Mouse (Mus musculus): ENCODE data around the gene Gps2. TPM values are rescaled to one million over a fixed set of nuclear protein-coding genes. Genes with fewer than 3 reads are reported as not detected.
A peak's percentile ranks its signal among the peaks of the same experiment; 100 is the strongest.
"Not testable (repeated sequence)": the region's sequence is repeated elsewhere in the genome, so short reads cannot be mapped to it uniquely, and the experiment has no call there.

Gene Gps2
- polyA plus RNA-seq, 1 experiment from 2014 or later, result 81.7 TPM

DNA sequence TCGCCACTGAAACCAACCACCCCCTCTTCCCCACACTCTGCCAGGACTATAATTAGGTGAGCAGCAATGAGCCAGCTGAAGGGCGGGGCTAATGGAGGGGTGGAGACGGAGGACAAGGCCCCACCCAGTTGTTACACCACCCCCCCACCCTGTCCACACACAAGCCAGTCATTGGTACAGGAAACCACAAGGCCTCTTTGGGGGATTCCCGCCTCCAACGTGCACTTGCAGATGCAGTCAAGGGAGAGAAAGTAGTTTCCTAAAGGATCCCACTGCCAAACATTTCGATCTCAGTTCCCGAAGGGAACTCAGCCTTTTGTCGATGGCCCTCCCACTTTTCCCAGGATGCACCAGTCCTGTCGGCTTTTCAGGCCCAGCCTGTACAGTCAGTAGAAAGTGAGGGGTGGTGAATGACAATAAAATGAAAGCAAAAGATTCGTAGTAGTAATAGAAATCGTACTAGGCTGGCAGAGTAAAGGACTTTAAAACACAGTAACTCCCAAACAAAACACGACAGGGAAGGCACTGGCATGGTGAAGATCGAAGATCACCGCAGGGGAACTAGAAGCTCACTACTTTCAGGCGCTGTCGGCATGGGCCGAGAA, 6.1 kb downstream of the Gps2 start:
- Histone ChIP-seq H3K27ac (peak overlapping the region; percentile 96), H3K4me3 (peak overlapping the region; percentile 93), H3K4me1 (peaks cover 38% of the 10 kb centered on the region), H3K27me3 (no peaks in the 10 kb centered on the region), H3K9ac (peak overlapping the region; percentile 96), H3K9me3 (no peaks in the 10 kb centered on the region), H3K4me2 (peak overlapping the region; percentile 79), H3K36me3 (peaks cover 44% of the 10 kb centered on the region)
- ATAC-seq (ENCODE audit: borderline replicate concordance, extremely low read depth, low FRiP score, low TSS enrichment), result no peak; the same call in 1 of the 2 replicates
- WGBS, result 0% methylated on average over 17 of the region's 17 CpGs

DNA sequence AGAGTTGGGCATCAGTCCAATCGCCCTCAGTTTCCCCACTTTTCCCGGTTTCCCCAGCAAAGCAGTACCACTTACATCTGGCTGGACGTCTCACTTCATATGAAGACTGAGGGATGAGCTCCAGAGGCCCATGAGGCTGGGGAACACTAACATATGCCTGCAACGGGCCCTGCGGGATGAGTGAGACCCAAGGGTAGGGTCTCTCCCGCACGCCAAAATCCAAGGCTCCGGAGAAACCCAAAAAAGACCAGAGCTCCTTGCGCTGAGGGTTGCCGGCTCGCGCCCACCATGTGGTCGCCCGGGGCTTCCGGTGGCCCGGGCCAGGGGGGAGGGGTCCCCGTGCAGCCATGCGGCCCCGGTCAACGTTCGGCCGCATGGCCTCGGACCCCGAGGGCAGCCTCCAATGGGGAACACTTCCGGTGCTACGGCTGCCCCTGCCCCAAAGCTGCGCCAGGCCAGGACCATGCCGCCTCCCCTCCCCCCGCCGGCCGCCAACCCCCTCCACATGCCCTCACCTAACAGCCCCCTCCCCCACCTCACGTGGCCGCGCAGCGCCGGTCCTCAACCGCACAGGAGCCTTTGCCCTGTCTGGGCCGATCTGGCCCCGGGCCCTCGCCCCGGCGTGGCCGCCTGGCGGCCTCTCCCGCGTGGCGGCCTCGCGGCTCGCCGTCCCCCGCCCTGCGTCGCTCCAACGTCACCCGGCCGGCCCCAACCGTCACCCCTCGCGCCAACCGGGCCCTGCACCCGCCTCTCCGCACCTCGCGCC, 6.8 kb downstream of the Gps2 start:
- H3K9ac ChIP-seq, result peak overlapping the region; percentile 96
- H3K27ac ChIP-seq, result peak overlapping the region; percentile 96
- H3K4me2 ChIP-seq, result peak overlapping the region; percentile 79
- H3K36me3 ChIP-seq, result peaks cover 37% of the 10 kb centered on the region
- WGBS, result under 1% methylated on average over 47 of the region's 65 CpGs
- peak; percentile 7 for ATAC-seq (ENCODE audit: borderline replicate concordance, extremely low read depth, low FRiP score, low TSS enrichment)
- peaks cover 31% of the 10 kb centered on the region for H3K4me1 ChIP-seq
- H3K9me3 ChIP-seq, result no peaks in the 10 kb centered on the region
- no peaks in the 10 kb centered on the region for H3K27me3 ChIP-seq
- H3K4me3 ChIP-seq, result peak overlapping the region; percentile 93

DNA sequence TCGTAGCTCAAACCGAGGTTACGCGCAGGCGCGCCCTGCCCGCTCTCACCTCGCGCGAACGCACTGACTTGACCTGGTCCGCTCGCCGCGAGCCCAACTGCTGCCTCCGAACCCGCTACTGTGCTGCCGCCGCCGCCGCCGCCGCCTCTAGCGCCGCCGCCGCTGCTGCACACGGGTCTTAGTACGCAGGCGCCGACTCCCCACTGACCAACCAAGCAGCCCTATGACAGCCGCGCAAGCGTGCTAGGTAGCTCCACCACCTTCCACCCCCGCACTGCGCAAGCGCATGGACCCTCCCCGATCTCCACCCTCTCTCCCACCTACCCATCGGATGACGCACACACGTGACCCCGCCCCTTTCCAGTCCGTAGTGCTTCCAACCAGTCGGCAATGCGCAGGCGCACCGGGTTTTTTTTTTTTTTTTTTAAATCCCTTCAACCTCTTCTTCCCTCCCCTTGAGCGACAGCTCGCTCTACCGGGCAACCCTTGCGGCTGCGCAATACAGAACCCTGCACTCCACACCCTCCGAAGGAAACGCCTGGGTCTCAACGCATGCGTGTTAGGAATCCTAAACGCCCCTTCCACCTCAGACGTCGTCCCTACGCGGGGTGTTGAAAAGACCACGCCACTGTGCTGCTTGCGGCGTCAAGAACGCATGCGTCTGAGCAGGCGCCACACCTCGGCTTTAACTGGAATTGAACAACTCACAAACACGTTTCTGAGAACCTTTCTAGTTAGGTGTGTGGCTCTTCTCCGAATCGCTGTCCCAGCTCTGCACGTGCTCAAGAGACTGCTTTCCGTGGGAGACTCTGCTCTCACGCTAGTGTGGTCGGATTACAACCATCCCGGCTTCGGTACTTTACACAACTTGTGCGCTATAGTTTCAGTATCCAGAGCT, 7.7 kb downstream of the Gps2 start, which contains the start of gene Eif5a:
Gene Eif5a (minus strand): TSS at position 845 of the 898 bp plus-strand sequence.
- peak; percentile 96 for ATAC-seq (ENCODE audit: borderline replicate concordance, extremely low read depth, low FRiP score, low TSS enrichment)
- Histone ChIP-seq H3K4me2 (peak within 1 kb of the TSS; percentile 79), H3K4me3 (peak within 1 kb of the TSS; percentile 93), H3K27me3 (no peaks in the 10 kb centered on the region), H3K4me1 (peaks cover 22% of the 10 kb centered on the region), H3K9ac (peak within 1 kb of the TSS; percentile 96), H3K9me3 (no peaks in the 10 kb centered on the region), H3K27ac (peak within 1 kb of the TSS; percentile 98), H3K36me3 (peaks cover 28% of the 10 kb centered on the region)
- WGBS, result under 1% methylated on average over 78 of the region's 78 CpGs

DNA sequence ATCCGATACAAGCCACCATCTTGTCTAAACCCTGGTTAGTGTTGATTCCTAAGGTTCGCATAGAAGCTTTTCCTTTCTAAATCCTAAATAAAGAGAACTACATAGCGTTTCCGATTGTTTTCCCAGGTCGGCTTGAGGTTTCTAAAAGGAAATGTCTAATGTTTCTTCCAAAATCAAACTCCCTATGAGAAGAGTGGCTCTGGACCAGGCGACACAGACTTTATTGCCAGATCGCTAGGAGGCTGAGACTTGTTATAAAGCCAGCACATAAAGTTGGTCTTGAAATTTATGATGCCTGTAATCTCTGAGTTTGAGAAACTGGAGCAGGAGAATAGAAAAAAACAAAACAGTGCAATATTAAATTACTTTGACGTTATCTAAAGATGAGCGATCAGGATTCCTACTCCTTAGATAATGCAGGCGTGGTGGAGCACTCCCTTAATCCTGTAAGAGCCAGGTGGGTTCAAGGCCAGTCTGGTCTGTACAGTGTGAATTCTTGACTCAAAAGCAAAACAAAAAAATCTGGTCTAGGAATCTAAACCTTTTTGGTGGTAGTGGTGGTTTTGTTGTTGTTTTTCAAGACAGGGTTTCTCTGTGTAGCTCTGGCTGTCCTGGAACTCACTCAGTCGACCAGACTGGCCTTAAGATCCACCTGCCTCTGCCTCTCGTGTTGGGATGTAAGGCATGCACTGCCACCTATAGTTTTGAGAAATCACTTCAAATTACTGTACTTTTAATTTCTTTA, 8.5 kb downstream of the Gps2 start:
- Histone ChIP-seq H3K4me2 (peak overlapping the region; percentile 53), H3K27ac (peak overlapping the region; percentile 98), H3K4me1 (peaks cover 21% of the 10 kb centered on the region), H3K9me3 (no peaks in the 10 kb centered on the region), H3K9ac (peak overlapping the region; percentile 57), H3K36me3 (peaks cover 20% of the 10 kb centered on the region), H3K27me3 (no peaks in the 10 kb centered on the region), H3K4me3 (peak overlapping the region; percentile 93)
- no peak for ATAC-seq (ENCODE audit: borderline replicate concordance, extremely low read depth, low FRiP score, low TSS enrichment)
- 2% methylated on average over 12 of the region's 12 CpGs for WGBS

DNA sequence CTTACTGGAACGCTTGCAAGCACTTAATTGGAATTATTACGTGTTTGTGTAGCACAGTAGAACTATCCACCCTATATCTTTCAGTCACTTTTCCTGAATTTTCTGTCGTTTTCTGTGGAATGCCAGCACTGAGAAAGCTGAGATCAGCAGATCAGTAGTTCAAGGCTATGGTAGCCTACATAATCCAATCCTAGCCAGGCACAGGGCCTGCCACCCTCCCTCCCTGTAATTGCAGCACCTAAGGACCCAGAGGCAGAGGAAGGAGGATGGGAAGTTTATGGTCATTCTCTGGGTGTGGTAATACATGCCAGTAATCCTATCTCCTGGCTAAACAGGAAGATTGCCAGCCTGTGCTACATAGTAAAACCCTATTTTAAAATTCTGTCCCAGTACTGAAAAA, 9.1 kb downstream of the Gps2 start:
- no peak overlapping the region for H3K4me3 ChIP-seq
- WGBS, result 61% methylated on average over 3 of the region's 3 CpGs
- H3K9ac ChIP-seq, result 0 out of 2 replicates have a peak overlapping the region, but pooled peaks have one; percentile 57
- H3K36me3 ChIP-seq, result peaks cover 14% of the 10 kb centered on the region
- H3K4me2 ChIP-seq, result peak overlapping the region; percentile 53; the same call in 1 of the 2 replicates
- H3K9me3 ChIP-seq, result no peaks in the 10 kb centered on the region
- H3K27ac ChIP-seq, result peak overlapping the region; percentile 98; the same call in 1 of the 2 replicates
- H3K27me3 ChIP-seq, result no peaks in the 10 kb centered on the region
- H3K4me1 ChIP-seq, result peaks cover 21% of the 10 kb centered on the region
- no peak for ATAC-seq (ENCODE audit: borderline replicate concordance, extremely low read depth, low FRiP score, low TSS enrichment)

DNA sequence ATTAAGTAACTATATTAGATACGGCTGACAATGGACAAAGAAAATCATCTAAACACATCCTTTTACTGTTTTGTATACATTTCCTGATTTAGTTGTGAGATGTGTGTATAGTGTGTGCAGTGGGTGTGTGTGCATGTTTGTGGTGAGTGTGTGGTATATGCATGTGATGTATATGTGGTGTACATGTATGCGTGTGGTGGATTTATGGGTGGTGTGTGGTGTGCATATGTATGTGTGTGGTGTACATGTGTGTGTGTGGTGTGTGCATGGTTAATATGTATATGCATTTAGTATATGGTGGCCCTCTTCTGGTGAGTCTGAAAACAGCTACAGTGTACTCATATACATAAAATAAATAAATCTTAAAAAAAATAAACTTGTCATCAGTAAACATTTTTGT, 13.8 kb downstream of the Gps2 start:
- H3K9ac ChIP-seq, result no peak overlapping the region
- H3K36me3 ChIP-seq, result no peaks in the 10 kb centered on the region
- ATAC-seq (ENCODE audit: borderline replicate concordance, extremely low read depth, low FRiP score, low TSS enrichment), result no peak
- no peaks in the 10 kb centered on the region for H3K9me3 ChIP-seq
- H3K27ac ChIP-seq, result no peak overlapping the region
- peaks cover 5% of the 10 kb centered on the region; the same call in 1 of the 2 replicates for H3K4me1 ChIP-seq
- 92% methylated on average over 2 of the region's 2 CpGs for WGBS
- no peak overlapping the region for H3K4me2 ChIP-seq
- H3K27me3 ChIP-seq, result no peaks in the 10 kb centered on the region
- no peak overlapping the region for H3K4me3 ChIP-seq

GRCm38 (mm10) chr11:69929712-69930111, 16.0 kb downstream of the Gps2 start:
- Histone ChIP-seq H3K36me3 (no peaks in the 10 kb centered on the region), H3K4me3 (no peak overlapping the region), H3K27ac (no peak overlapping the region), H3K9me3 (no peaks in the 10 kb centered on the region), H3K4me1 (peaks cover 5% of the 10 kb centered on the region), H3K27me3 (peaks cover 1% of the 10 kb centered on the region; the same call in 1 of the 2 replicates), H3K4me2 (no peak overlapping the region), H3K9ac (no peak overlapping the region)
- WGBS, result 17% methylated on average over 4 of the region's 4 CpGs
- ATAC-seq (ENCODE audit: borderline replicate concordance, extremely low read depth, low FRiP score, low TSS enrichment), result no peak

DNA sequence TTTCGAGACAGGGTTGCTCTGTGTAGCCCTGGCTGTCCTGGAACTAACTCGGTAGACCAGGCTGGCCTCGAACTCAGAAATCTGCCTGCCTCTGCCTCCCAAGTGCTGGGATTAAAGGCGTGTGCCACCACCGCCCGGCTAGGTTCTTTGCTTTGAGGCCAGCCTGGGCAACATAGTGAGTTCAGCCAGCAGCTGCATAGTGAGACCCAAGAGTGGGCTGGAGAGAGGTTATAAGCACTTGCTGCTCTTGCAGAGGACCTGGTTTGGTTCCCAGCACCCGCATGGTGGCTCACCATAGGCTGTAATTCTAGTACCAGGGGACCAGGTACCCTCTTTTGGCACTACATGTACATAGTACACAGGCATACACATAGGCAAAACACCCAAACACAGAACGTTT, 16.5 kb downstream of the Gps2 start:
- H3K4me1 ChIP-seq, result peaks cover 10% of the 10 kb centered on the region
- not testable (repeated sequence) for ATAC-seq (ENCODE audit: borderline replicate concordance, extremely low read depth, low FRiP score, low TSS enrichment); H3K9me3 ChIP-seq; H3K36me3 ChIP-seq; H3K27me3 ChIP-seq; H3K9ac ChIP-seq; H3K4me3 ChIP-seq; H3K4me2 ChIP-seq; H3K27ac ChIP-seq
- WGBS, result 81% methylated on average over 8 of the region's 8 CpGs

DNA sequence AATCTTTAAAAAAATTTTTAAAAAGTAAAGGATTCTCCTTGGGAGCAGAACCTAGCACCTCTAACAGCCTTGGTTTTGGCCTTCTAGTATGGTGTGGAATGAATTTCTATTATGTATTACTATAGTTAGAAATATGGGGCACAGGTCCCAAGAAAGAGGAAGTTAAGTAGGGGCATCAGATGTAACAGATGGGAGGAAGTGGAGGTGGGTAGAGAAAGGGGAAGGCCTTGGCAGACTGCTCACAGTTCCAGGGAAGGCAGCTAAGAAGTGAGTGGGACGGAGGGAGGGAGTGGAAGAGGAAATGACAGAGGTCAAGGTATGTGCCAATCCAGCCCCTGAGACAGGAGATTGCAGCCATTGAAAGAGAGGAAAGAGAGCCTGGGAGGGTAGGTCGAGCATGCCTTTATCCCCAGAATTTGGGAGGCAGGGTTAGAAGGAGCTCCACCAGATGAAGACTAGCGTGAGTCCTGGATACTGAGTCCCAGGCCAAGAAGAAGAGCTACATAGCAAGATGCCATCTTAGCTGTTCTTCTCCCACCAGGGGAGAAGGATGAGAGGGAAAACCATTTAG, 17.4 kb downstream of the Gps2 start:
- ATAC-seq (ENCODE audit: borderline replicate concordance, extremely low read depth, low FRiP score, low TSS enrichment), result no peak
- WGBS, result 67% methylated on average over 3 of the region's 3 CpGs
- Histone ChIP-seq H3K4me1 (peaks cover 19% of the 10 kb centered on the region), H3K4me2 (no peak overlapping the region), H3K9me3 (no peaks in the 10 kb centered on the region), H3K36me3 (no peaks in the 10 kb centered on the region), H3K27ac (no peak overlapping the region), H3K4me3 (no peak overlapping the region), H3K9ac (no peak overlapping the region), H3K27me3 (peaks cover 11% of the 10 kb centered on the region)

DNA sequence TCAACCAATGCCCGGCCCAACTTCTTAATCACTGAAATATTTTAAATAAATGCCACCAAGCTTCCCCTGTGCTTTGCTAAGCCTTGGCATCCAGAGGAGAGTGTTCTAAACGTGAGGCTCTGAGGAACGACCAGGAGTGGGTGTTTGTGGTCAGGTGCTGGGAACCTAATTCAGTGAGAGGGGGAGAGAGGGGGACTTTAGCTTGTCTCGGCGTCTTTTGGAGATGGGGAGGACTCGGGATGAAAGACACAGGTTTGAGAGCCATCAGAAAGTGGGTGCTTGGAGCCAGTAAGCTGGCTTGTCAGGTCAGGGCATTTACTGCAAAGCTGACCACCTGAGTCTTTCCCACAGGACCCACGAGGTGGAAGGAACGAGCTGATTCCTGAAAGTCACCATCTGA, 18.1 kb downstream of the Gps2 start:
- peaks cover 19% of the 10 kb centered on the region for H3K27me3 ChIP-seq
- H3K36me3 ChIP-seq, result no peaks in the 10 kb centered on the region
- no peak overlapping the region for H3K4me3 ChIP-seq
- peaks cover 26% of the 10 kb centered on the region for H3K4me1 ChIP-seq
- no peak for ATAC-seq (ENCODE audit: borderline replicate concordance, extremely low read depth, low FRiP score, low TSS enrichment)
- H3K9ac ChIP-seq, result no peak overlapping the region
- H3K4me2 ChIP-seq, result no peak overlapping the region
- no peak overlapping the region for H3K27ac ChIP-seq
- no peaks in the 10 kb centered on the region for H3K9me3 ChIP-seq
- 64% methylated on average over 8 of the region's 8 CpGs for WGBS

GRCm38 (mm10) chr11:69932254-69932653, 18.6 kb downstream of the Gps2 start:
- 29% methylated on average over 3 of the region's 3 CpGs for WGBS
- H3K4me2 ChIP-seq, result no peak overlapping the region
- no peak overlapping the region for H3K4me3 ChIP-seq
- H3K4me1 ChIP-seq, result peaks cover 31% of the 10 kb centered on the region
- no peaks in the 10 kb centered on the region for H3K36me3 ChIP-seq
- no peak for ATAC-seq (ENCODE audit: borderline replicate concordance, extremely low read depth, low FRiP score, low TSS enrichment)
- no peak overlapping the region for H3K27ac ChIP-seq
- H3K9ac ChIP-seq, result no peak overlapping the region
- H3K27me3 ChIP-seq, result peaks cover 23% of the 10 kb centered on the region
- H3K9me3 ChIP-seq, result no peaks in the 10 kb centered on the region
